Mouse (Mus musculus) heart, postnatal 0 days (tissue): ENCODE results near the gene Coro1a.

Experiments used
- CTCF ChIP-seq: IDR thresholded peaks from 2 replicates; pipeline ENCODE4 v1.5.1; 2016; ENCODE audit warnings: antibody characterized with exemption, control low read depth, low read depth
- EP300 ChIP-seq: IDR thresholded peaks from 2 replicates; pipeline ENCODE4 v1.6.1; 2016; ENCODE audit warnings: antibody characterized with exemption, low read depth

DNA sequence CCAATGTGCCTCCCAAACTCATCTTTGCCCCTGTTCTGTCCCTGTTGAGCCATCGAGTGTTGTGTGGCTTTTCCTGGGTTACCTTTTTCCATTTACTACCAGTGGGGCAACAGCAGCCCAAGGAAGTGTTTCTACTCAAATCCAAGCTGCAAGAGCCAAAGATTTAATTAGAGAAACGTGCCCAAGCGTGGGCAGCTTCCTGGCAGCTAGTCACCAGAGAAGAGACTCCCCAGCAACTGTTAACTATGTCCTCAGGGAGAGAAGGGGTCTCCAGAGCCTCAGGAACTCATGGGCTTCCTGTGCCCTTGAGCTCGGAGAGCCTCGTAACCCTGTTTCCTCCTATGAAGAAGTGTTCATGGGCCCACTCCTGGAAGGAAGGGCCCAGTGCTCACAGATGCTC, 33.4 kb upstream of the Coro1a start:
- TF ChIP-seq CTCF (no peak), EP300 (no peak)
